Mouse (Mus musculus): ENCODE results near the gene Rpl38.

DNA sequence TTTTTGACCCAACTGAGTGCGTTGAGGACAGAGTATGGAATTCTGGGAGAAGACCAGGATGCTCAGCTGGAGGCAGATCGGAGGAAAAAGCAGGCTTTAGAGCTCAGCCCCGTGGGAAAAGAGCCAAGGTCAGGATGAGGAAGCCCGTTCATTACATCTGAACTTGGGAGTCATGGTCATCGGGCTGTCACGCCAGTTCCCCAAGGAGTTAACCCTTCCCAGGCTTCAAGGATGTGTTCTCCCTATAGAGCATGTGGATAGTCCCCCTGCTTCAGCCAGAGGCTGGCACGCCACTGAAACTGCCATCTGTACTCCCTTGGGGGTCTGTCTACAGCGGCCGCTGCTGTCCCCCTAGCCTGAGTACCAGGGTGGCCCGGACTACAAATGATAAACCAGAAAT is 12.0 kb downstream of the Rpl38 start:
- no peak for TF ChIP-seq GATA1 (IDR thresholded peaks at IDR 0.05; ENCODE audit: borderline replicate concordance, low read length)
- TF ChIP-seq FLI1 (IDR thresholded peaks at IDR 0.05; ENCODE audit: low read length): no peak

Measured in megakaryocyte, embryonic 14.5 days (primary cell).